Mouse (Mus musculus): ENCODE results near the gene Shisa8. TPM values are rescaled to one million over a fixed set of nuclear protein-coding genes. Genes with fewer than 3 reads are reported as not detected.

The Shisa8 gene
- total RNA-seq, 2 experiments from 2014 or later: 0.95 to 1.2 TPM

- TF ChIP-seq CTCF (conservative IDR thresholded peaks at IDR 0.05): no peak
- Histone ChIP-seq H3K4me3 (no peak overlapping the region), H3K27ac (no peak overlapping the region)
- no peak for DNase-seq (ENCODE audit: low spot score in 2 of 2)
These were observed 37.5 kb downstream of the Shisa8 start for GRCm38 (mm10) chr15:82175091-82175490.

GRCm38 (mm10) chr15:82172648-82173047 is 40.0 kb downstream of the Shisa8 start:
- H3K27ac ChIP-seq: no peak overlapping the region
- no peak overlapping the region for H3K4me3 ChIP-seq
- no peak for DNase-seq (ENCODE audit: low spot score in 2 of 2)
- no peak for TF ChIP-seq CTCF (conservative IDR thresholded peaks at IDR 0.05)

GRCm38 (mm10) chr15:82170437-82171377 is 41.9 kb downstream of the Shisa8 start:
- Histone ChIP-seq H3K4me3 (no peak overlapping the region), H3K27ac (no peak overlapping the region)
- DNase-seq (ENCODE audit: low spot score in 2 of 2): no peak
- no peak for TF ChIP-seq CTCF (conservative IDR thresholded peaks at IDR 0.05)

GRCm38 (mm10) chr15:82169671-82170070 is 42.9 kb downstream of the Shisa8 start:
- Histone ChIP-seq H3K27ac (no peak overlapping the region), H3K4me3 (no peak overlapping the region)
- TF ChIP-seq CTCF (conservative IDR thresholded peaks at IDR 0.05): no peak
- no peak for DNase-seq (ENCODE audit: low spot score in 2 of 2)

- Histone ChIP-seq H3K27ac (no peak overlapping the region), H3K4me3 (no peak overlapping the region)
- DNase-seq (ENCODE audit: low spot score in 2 of 2): no peak
- no peak for TF ChIP-seq CTCF (conservative IDR thresholded peaks at IDR 0.05)
These were observed 45.1 kb downstream of the Shisa8 start for GRCm38 (mm10) chr15:82167201-82168168.

- DNase-seq (ENCODE audit: low spot score in 2 of 2): no peak
- TF ChIP-seq CTCF (conservative IDR thresholded peaks at IDR 0.05): no peak
- Histone ChIP-seq H3K27ac (peak overlapping the region; percentile 37; the same call in 1 of the 2 replicates), H3K4me3 (no peak overlapping the region)
These were observed 46.1 kb downstream of the Shisa8 start for GRCm38 (mm10) chr15:82166240-82167100.

GRCm38 (mm10) chr15:82165332-82166239 is 47.0 kb downstream of the Shisa8 start:
- TF ChIP-seq CTCF (conservative IDR thresholded peaks at IDR 0.05): peak; percentile 97
- Histone ChIP-seq H3K4me3 (no peak overlapping the region), H3K27ac (peak overlapping the region; percentile 37; the same call in 1 of the 2 replicates)
- peak; percentile 67 to 87 for DNase-seq (ENCODE audit: low spot score in 2 of 2)

GRCm38 (mm10) chr15:82164496-82164895 is 48.1 kb downstream of the Shisa8 start:
- Histone ChIP-seq H3K4me3 (no peak overlapping the region), H3K27ac (no peak overlapping the region)
- TF ChIP-seq CTCF (conservative IDR thresholded peaks at IDR 0.05): no peak
- no peak for DNase-seq (ENCODE audit: low spot score in 2 of 2)

- no peak for DNase-seq (ENCODE audit: low spot score in 2 of 2)
- Histone ChIP-seq H3K4me3 (no peak overlapping the region), H3K27ac (no peak overlapping the region)
- TF ChIP-seq CTCF (conservative IDR thresholded peaks at IDR 0.05): no peak
These were observed 48.6 kb downstream of the Shisa8 start for GRCm38 (mm10) chr15:82164061-82164399.

- no peak for TF ChIP-seq CTCF (conservative IDR thresholded peaks at IDR 0.05)
These were observed 49.1 kb downstream of the Shisa8 start for GRCm38 (mm10) chr15:82163356-82164060.

More at GRCm38 (mm10) chr15:82163356-82164060, 49.1 kb downstream of the Shisa8 start:
- no peak for DNase-seq (ENCODE audit: low spot score in 2 of 2)
- H3K27ac ChIP-seq: no peak overlapping the region
- H3K4me3 ChIP-seq: no peak overlapping the region
